Mouse (Mus musculus) retina, embryonic 14.5 days (tissue): ENCODE results near the gene Hcn2.
"Not testable (repeated sequence)": the region's sequence is repeated elsewhere in the genome, so short reads cannot be mapped to it uniquely, and the experiment has no call there.

Source experiments
- DNase-seq: peaks from one replicate; pipeline ENCODE4 v3.0.0-alpha.2; 2015; ENCODE audit warnings: low spot score

Hcn2 gene

DNA sequence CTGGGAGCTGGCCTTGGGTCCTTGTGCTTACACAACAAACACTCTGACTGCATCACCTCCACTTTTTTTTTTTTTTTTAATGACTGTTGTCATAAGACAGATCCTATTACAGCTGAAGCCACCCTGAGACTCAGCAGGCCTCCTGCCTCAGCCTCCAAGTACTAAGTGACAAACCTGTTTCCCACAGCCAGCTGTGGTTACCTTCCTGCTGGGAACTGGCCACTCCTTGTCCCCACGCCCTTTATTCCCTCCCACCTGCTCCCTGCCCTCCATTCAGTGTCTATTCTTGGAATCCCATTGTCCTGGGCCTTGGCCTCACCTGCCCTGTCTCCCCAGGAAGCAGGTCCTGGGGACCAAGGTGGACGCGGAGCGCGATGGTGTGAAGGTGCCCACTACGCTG lies 28.9 kb upstream of the Hcn2 start:
- DNase-seq, result no peak

DNA sequence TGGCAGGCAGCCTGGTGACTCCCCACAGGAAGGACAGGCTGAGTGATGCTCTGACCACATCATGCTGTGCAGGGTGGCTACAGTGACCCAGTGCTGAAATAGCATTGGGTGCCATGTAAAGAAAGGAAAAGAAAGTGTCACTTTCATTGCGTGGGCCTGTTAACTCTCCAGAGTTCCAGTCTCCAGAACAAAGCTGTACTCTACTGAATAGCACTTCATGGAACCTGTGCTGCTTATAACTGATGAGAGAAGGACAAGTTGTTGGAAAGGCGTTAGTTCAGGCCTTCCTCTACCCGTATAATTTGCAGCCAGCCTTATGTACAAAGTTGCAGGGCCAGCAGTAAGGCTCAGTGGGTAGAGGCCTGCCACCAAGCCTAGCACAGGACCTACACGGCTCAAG lies 27.7 kb upstream of the Hcn2 start, which contains the start of gene Gzmm:
TSS of gene Gzmm (plus strand) at position 301 of the 400 bp plus-strand sequence.
- no peak for DNase-seq

DNA sequence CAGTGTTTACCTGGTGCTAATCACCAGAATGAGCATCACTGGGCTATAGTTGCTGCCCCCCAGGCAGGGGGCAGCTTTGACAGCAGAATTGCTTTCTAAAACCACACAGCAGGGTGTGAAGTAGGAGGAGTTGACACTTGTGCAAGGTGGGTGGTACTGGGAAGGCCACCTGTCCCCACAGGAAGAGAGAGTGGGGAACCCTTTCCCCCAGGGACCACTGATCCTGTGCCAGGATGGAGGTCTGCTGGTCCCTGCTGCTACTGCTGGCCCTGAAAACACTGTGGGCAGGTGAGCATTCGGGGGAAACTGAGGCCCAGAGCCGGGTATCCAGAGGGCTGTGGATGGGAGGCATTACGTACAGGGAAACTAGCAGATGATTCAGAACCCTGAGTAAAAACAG lies 27.3 kb upstream of the Hcn2 start:
- DNase-seq, result no peak

DNA sequence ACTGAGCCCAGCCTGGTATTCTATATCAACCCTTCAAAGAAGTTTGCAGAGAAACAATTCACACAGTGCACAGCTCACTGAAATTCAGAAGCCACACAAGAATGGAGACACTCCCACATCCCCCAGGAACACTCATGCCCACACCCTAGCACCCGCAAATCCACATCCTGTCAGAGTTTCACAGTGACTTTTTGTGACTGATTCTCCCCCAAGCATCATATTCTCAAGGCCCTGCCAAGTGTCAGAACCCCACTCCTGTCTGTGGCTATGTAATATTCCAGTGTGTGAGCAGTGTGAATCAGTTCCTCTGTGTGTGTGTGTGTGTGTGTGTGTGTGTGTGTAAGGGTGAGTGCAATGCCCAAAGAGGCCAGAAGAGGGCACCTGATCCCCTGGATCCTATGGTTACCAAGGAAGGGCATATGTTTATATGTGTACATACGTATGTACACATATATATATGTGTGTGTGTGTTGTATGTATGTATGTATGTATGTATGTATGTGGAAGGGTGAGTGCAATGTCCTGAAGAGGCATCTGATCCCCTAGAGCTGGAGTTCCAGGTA lies 24.4 kb upstream of the Hcn2 start:
- no peak for DNase-seq

DNA sequence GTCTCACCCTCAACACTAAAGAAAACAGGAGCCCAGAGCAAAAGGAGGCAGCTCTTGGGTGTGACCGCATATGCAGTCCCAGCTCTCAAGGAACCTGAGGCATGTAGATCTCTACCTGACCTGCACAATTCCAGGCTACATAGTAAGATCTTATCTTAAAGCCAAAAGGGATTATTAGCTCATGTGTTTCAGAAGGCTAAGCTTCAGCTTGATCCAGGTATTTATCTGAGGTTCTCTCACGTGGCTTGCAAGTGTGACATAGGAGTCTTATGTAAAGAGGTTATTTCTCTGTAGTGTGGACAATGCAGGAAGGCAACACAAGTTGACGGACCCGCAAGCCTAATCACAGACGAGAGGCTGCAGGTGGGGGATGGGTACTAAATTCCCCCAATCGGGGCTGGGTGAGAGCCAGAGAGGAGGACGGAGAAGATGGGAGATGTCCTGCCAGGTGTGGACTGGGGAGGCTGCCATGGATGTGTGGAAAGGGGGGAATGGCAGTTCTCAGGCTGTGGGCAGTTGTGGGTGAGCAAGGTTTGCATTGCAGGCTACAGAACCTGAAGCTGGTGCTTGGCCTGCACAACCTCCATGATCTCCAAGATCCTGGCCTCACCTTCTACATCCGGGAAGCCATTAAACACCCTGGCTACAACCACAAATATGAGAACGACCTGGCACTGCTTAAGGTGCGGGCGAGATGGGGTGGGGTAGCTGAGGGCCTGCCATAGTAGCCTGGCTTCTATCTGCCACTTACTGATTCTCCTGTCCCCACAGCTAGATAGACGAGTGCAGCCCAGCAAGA lies 22.7 kb upstream of the Hcn2 start:
- no peak for DNase-seq

DNA sequence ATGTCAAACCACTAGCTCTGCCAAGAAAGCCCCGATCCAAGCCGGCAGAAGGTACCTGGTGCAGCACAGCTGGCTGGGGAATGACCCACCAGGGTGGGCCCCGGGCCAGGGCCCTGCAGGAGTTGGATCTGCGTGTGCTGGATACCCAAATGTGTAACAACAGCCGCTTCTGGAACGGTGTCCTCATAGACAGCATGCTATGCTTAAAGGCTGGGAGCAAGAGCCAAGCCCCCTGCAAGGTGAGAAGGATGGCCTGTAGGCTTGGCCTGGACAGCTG lies 22.1 kb upstream of the Hcn2 start:
- DNase-seq, result no peak

DNA sequence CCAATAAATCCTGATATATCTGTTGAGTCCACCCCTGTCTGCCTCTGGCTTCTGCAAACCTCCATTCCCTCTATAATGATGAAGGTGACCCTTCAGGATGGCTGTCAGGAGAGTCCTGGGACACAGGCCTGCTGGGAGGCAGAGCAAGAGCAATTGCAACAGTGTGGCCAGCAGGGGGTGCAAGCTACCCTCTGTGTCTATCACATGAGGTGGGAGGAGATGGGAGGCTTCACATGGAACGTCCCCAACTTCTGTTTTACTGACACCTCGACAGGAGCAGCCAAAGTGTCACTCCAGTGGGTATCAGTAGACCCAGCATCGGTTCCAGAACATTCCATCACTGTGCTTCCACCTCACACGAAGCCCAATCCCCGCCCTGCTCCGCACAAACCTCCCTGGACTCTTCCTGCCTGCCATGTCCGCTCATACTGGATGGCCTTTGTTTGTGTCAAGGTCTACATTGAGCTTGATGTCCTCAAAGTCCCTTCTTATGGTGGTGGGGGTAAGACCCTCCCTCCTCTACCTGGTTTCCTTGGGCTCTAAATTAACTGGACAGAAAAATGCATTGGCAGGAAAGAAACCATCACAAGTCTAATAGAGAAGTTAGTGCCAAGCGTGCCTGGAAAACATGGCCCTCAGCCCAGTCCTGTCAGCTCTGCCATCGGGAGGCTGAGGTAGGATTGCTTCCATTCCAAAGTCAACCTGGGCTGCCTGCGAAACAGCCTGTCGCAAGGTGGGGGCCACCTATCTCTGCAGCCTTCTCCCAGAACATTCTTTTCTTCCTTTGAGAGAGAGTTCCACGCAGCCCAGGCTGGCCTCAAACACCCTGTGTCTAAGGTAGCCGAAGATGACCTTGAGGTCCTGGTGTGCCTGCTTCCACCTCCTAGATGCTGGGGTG lies 21.0 kb upstream of the Hcn2 start:
- DNase-seq, result peak; percentile 85

DNA sequence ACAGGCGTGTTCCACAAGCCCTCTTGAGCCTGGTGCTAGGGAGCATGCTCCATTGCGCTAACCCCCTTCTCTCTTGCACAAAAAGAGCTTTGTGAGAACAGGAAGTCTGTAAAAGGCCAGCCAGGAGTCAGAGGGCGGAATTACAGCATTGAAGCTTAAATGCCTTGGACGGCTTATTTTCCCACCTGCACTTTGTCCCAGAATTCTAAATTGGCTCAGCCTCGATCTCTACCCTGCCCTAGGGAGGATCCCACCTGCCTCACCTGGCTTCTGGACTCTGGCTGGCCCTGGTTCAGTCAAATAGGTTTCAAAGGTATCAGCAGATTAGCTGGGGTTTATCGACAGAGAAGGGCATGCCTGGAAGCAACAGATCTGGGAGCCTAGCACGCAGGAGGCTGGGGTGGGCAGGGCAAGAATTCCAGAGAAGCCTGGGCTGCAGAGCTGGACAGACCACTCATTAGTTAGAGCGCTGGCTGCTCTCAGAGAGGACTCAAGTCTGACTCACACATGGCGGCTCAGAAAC lies 20.2 kb upstream of the Hcn2 start:
- no peak for DNase-seq

DNA sequence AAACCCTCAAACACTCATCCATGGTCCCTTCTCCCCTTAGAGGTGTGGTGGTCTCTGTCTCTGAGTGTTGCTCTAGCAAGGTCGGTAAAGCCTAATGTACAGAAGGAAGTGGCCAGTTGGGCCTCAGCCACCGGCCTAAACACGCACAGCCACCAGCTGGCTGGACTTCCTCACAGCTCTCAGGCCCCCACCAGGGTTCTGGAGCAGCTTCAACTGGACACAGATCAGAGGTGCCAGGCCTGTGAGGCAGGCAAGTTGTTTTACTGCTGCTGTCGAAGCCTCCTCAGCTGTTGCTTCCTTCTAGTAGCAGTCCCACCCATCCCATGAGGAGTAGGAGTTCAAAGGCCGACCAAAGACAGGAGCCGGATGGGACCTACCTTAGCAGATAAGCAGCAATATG lies 18.5 kb upstream of the Hcn2 start:
- no peak for DNase-seq

DNA sequence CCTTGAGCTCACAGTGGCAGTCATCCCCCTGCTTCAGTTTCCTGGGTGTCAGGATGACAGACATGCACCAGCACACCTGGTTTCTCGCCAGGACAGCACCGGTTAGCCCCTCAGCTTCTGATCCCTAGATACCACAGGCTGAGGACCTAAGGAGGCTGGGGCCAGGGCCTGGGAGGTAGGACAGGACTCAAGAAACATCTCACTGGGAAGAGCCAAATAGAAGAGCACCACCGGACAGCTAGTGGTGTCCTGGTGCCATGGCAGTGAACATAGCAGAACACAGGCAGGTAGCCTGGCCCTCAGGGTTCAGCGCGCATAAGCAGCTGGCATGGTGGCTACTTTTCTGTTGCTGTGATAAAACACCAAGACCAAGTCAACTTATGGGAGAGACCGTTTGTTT lies 18.0 kb upstream of the Hcn2 start:
- no peak for DNase-seq

DNA sequence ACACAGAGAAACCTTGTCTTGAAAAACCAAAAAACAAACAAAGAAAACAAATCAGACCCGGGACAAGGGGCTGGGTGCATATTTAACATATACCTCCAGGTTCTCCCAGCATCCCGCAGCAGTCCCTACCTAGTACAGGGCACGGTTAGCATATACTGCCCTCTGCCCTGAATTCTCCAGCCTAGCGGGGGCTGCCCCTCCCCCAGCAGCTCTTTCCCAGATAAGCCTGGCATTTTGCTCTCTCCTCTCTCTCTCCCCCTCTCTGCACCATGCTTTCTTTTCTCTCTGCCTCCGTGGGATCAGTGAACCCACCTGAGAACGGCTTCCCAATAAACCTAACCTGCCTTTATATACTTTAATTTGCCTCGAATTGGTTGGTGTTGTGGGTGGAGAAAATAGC lies 15.8 kb upstream of the Hcn2 start:
- DNase-seq, result no peak

DNA sequence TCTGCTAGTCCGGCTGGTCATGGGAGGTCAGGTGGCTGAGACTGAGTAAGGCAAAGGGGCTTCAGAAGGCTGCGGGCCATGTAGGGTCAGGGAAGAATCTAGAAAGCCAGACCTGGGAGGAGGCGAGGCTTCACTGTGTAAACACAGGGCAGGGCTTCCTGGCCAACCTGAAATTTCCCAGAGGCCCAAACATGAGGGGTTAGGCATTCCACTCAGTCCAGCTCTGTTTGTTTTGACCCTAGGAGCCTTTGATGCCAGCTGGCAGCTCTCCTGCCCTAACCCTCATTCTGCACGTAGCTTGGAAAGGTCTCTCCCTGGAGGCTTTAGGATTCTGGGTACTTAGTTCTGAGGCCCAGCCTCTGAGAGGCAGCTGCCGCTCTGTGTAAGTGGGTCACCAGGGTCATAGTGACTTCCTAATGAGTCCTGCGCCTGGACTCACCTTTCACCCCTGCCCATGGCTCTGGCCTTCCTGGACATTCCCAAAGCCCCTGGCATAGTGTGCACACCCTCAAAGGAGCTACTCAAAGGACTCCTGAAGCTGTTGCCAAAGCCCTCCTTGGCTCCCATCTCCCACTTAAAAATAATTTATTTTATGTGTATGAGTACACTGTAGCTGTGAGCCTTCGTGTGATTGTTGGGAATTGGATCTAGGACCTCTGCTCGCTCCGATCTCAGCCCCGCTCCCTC lies 14.8 kb upstream of the Hcn2 start:
- no peak for DNase-seq

DNA sequence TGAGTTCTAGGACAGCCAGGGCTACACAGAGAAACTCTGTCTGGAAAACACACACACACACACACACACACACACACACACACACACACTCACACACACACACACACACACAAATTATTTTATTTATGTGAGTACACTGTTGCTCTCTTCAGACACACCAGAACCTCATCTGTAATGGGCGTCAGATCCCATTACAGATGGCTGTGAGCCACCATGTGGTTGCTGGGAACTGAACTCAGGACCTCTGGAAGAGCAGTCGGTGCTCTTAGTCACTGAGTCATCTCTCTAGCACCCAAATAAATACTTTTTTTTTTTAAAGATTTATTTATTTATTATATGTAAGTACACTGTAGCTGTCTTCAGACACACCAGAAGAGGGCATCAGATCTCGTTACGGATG lies 13.5 kb upstream of the Hcn2 start:
- DNase-seq, result not testable (repeated sequence)

DNA sequence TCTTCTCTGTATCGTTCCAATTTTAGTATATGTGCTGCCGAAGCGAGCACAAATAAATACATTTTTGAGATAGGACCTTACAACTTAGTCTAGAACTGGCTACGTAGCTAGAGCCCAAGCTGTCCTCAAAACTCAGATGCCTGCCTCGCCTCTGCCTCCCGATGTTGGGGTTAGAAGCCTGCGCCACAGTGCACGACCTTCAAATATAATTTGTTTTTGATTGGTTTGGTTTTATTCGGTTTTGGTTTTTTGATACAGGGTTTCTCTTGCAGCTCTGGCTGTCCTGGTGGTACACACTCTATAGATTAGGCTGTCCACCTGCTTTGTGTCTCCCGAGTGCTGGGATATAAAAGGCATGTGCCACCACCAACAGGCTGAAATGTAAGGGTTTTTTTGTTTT lies 12.9 kb upstream of the Hcn2 start:
- no peak for DNase-seq

DNA sequence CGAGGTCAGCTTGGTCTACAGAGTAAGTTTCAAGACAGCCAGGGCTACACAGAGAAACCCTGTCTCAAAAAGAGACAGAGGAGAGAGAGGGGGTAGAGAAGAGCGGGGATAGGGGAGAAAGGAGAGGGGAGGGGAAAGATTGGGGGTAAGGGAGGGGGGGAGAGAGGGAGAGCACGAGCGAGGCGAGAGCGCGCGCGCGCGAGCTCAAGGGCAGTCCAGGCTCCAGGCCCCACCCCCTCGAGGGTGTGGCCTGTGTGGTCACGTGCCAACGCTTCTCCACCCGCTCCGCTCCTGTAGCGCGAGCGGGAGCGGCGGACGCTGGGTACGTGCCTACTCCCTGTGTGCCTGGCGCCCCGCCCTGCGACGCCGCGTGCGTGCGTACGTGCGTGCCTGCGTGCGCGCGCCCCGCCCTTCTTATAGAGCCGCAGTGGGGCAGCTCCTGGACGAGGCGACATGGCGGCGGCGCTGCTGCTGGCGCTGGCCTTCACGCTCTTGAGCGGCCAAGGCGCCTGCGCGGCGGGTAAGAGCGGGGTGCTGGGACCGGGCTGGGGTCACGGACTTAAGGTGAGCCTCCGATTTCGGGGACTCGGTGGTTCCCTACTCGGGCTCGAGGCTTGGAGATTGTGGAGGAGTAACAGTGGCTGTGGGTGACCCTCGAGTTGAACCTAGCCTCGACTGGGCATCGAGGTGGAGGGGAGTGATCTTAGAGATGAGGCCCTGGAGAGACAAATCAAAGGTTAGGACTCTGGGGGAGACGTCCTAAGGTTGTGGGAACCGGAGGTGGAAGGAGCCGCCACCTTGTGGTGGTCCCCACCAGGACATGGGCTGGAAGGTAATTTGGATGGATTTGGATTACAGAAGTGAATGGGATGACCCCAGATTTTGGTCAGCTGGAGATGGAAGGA lies 12.1 kb upstream of the Hcn2 start, which contains the start of gene Bsg:
TSS of gene Bsg (plus strand) at position 427 of the 905 bp plus-strand sequence.
- peak; percentile 98 for DNase-seq

DNA sequence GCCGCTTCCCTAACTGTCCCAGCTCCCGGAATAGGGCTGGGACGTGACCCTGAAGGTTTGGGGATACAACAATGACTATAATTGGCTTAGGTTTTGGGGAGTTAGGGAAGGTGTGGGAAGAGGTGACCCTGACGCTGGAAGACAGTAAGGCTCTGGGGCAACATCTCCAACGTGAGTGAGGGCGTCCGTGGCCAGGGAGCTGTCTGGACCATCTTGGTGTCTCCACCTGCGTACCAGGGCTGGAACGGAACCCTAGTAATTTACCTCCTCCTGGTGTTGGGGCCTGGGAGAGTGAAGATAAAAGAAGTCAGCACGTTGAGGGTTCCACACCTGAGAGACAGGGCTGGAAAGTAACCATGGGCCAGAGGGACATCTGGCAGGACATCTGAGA lies 11.5 kb upstream of the Hcn2 start:
- no peak for DNase-seq

DNA sequence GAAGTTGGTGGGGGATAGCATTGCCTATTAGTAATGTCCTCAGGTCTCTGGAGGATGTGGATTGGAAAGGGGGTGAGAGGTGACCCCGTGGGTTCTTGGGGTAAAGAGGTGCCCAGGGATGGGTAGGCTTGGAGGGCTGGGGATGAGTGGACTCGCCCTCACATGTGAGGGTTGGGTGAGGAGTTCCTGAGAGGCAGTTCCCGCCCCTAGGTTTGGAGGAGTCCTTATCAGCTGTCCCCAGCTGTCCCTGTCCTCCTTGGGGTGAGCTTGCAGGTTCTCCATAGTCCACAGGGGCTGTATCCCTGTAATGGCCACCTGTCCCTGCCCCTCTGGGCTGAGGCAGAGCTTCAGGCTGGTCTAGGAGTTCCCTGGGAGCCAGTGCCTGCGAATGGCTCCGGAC lies 10.5 kb upstream of the Hcn2 start:
- DNase-seq, result no peak

DNA sequence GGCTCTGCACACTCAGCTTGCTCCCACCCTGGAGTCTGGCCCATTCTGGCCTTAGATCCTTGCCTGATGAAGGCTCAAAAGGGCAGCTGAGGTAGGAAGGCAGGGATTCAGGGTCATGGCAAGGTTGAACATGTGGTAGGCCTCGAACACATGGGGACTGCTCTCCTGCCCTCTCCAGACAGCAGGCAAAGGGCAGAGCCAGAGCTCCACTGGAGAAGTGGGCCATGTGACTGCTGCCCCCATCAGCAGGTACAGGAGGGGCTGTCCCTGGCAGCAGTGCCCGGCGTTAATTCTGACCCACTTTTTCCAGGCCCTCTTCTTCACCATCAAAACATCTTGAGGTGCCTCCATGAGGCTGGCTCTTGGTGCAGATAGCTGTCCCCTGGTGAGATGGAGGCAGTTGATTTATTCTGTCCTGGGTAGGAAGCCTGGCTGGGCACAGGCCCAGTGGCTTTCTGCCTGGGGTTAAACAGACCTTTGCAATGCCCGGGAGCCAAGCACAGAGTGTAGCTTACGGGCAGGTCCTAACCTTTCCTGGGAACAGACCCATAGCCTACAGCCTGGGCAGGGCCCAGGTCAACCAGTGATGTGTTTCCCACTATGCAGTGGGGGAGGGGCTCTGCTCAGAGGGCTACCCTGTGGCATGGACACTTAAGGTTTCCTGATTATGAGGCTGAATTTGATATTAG lies 9.9 kb upstream of the Hcn2 start:
- DNase-seq, result no peak

DNA sequence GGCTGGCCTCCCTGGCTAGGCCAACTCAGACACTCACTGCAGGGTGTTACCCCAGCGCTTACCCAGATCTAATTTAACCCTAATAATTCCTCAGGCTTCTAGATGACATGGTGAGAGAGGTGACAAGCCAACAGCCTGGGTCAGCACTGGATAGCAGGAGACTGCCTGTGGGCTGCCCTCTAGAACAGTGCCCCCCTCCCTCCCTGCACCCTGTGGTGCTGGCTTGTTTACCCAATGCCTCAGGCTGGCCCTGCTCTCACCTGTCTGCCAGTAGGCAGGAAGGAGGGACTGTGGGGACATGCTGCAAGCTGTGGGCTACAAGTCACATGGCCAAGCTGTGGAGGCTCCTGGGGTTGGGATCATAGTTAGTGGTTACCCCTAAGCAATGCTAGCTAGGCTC lies 9.3 kb upstream of the Hcn2 start:
- no peak for DNase-seq

DNA sequence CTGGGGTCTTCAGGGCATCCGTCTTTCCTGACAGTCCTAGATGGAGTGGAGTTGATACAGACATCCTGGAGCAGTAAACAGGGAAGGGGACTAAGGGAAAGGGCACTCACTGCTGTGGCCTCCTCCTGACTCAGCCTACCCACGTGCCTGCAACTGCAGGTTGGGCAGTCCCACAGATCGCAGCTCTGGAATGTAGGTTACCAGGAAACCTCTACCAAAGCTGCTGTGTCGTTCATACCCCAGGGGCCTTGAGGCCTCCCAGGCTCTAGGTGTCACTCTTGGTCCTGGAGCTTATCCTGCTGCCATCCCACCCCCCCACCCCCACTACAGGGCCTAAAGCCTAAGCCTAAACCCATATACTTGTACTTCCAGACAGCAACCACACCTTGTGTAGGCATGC lies 8.7 kb upstream of the Hcn2 start:
- no peak for DNase-seq

DNA sequence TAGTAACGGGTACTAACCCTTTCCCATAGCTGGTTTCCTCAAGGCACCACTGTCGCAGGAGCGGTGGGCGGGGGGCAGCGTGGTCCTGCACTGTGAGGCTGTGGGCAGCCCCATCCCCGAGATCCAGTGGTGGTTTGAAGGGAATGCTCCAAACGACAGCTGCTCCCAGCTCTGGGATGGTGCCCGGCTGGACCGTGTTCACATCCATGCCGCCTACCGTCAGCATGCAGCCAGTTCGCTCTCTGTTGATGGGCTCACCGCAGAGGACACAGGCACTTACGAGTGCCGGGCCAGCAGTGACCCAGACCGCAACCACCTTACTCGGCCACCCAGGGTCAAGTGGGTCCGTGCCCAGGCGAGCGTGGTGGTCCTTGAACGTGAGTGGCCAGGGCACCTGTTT lies 7.8 kb upstream of the Hcn2 start:
- no peak for DNase-seq
